Mouse (Mus musculus): ENCODE measurements around the gene Ank. TPM values are rescaled to one million over a fixed set of nuclear protein-coding genes. Genes with fewer than 3 reads are reported as not detected.

Ank gene
- polyA plus RNA-seq, 1 experiment from 2014 or later = 5.7 TPM

DNA sequence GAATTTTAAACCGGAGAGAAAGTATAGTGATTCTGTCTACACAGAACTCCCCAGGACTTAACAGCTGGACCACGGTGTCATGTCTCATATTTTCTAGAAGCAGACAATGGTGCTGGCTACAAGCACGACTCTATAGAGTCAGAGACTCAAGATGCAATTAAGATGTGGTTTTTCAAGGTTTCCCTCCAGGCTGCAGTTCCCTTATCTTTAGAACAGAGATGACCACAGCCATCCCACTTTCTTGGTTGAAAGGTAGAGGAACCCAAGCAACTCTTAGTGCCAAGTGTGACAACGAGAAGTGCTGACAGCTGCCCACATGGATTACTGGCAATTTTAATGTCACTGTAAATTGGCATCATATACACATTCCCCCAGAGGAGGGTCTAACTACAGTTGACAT, 143.1 kb downstream of the Ank start:
- Histone ChIP-seq H3K4me2 (ENCODE audit: low read depth, low read length) (no peak overlapping the region), H3K27ac (ENCODE audit: low read length) (no peak overlapping the region), H3K4me3 (ENCODE audit: low read length) (no peak overlapping the region), H3K9me3 (ENCODE audit: control insufficient read depth, low read length) (no peaks in the 10 kb centered on the region), H3K27me3 (ENCODE audit: control insufficient read depth, insufficient read depth, low read depth, low read length) (no peaks in the 10 kb centered on the region), H3K9ac (ENCODE audit: low read length) (no peak overlapping the region), H3K36me3 (ENCODE audit: control insufficient read depth, insufficient read depth, low read length) (peaks cover 21% of the 10 kb centered on the region), H3K4me1 (replicated peaks; ENCODE audit: control insufficient read depth, insufficient read depth, low read length) (no peaks in the 10 kb centered on the region; the same call in 1 of the 2 replicates)
- no peak for ATAC-seq (ENCODE audit: low read depth)
- WGBS = 73% methylated on average over 4 of the region's 4 CpGs

DNA sequence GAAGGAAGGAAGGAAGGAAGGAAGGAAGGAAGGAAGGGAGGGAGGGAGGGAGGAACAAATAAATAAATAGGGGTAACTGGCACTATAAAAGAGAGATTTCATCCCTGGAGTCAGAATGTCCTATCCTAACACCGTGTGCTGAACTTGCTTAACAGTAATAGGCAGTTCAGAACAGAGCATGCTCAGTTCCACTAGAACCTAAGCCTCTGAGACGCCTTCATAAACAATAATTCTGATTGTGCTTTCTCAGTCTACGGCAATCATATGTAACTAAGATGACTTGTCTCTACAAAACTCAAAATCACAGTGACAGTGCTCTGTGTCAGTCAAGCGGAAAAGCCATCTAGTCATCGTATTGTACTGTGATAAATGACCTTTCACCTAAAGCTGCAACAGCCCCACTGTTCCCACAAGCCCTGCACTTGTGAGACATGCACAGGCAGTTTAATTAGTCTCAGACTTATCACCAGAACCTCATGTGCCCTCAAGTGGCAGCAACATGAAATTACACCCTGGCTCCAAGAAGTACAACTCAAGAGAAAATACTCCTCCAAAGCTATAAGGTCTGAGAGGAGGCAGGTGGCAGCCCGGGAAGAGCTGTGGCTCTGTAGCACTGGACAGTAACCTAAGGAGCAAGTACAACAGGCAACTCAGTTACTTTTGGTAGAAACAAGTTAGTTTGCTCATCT, 146.2 kb downstream of the Ank start:
- WGBS = 43% methylated on average over 6 of the region's 6 CpGs

DNA sequence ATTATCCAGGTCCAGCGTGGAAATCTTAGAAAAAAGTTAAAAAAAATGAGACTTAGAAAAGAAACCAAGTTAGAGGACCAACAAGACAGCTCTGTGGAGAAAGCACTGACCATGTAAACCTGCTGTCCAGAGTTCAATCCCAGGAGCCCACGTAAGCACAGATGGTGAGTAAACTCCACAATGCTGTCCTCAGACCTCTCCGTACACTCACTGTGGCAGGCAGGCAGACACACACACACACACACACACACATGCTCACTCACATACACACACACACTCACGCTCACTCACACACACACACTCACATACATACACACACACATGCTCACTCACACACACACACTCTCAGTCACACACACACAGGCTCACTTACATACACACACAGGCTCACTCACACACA, 146.8 kb downstream of the Ank start:
- no peaks in the 10 kb centered on the region for H3K9me3 ChIP-seq (ENCODE audit: control insufficient read depth, low read length)
- no peak overlapping the region for H3K4me3 ChIP-seq (ENCODE audit: low read length)
- no peak overlapping the region for H3K27ac ChIP-seq (ENCODE audit: low read length)
- WGBS = 92% methylated on average over 4 of the region's 4 CpGs
- peaks cover 3% of the 10 kb centered on the region; the same call in 1 of the 2 replicates for H3K4me1 ChIP-seq (replicated peaks; ENCODE audit: control insufficient read depth, insufficient read depth, low read length)
- H3K9ac ChIP-seq (ENCODE audit: low read length) = no peak overlapping the region
- no peak overlapping the region for H3K4me2 ChIP-seq (ENCODE audit: low read depth, low read length)
- no peaks in the 10 kb centered on the region for H3K27me3 ChIP-seq (ENCODE audit: control insufficient read depth, insufficient read depth, low read depth, low read length)
- ATAC-seq (ENCODE audit: low read depth) = no peak
- peaks cover 19% of the 10 kb centered on the region for H3K36me3 ChIP-seq (ENCODE audit: control insufficient read depth, insufficient read depth, low read length)

More for the DNA sequence above, 146.2 kb downstream of the Ank start:
- Histone ChIP-seq H3K4me1 (replicated peaks; ENCODE audit: control insufficient read depth, insufficient read depth, low read length) (peaks cover 3% of the 10 kb centered on the region; the same call in 1 of the 2 replicates), H3K27me3 (ENCODE audit: control insufficient read depth, insufficient read depth, low read depth, low read length) (no peaks in the 10 kb centered on the region), H3K9me3 (ENCODE audit: control insufficient read depth, low read length) (no peaks in the 10 kb centered on the region), H3K4me3 (ENCODE audit: low read length) (no peak overlapping the region), H3K9ac (ENCODE audit: low read length) (no peak overlapping the region), H3K36me3 (ENCODE audit: control insufficient read depth, insufficient read depth, low read length) (peaks cover 20% of the 10 kb centered on the region), H3K27ac (ENCODE audit: low read length) (no peak overlapping the region), H3K4me2 (ENCODE audit: low read depth, low read length) (no peak overlapping the region)
- 0 out of 2 replicates have a peak, but pooled peaks have one; percentile 19 for ATAC-seq (ENCODE audit: low read depth)

DNA sequence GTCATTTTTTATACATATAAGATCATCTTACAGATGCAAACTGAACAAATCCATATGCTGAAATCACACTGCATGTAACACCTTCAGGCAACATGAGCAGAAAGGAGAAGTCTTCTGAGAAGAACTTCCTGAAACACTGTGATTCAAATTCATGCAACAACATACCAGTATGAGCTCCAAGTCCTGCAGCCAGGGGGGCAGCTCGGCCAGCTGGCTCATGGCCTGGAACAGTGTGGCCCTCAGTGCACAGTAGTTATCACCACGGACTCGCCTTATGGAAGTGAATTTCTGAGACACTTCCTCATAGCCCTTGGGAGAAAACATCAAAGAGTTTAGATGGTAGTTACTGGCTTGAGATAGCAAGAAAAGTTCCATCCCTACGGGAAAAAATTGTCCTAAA, 149.7 kb downstream of the Ank start:
- Histone ChIP-seq H3K36me3 (ENCODE audit: control insufficient read depth, insufficient read depth, low read length) (peaks cover 19% of the 10 kb centered on the region), H3K27me3 (ENCODE audit: control insufficient read depth, insufficient read depth, low read depth, low read length) (no peaks in the 10 kb centered on the region), H3K4me3 (ENCODE audit: low read length) (no peak overlapping the region), H3K9me3 (ENCODE audit: control insufficient read depth, low read length) (no peaks in the 10 kb centered on the region), H3K4me2 (ENCODE audit: low read depth, low read length) (no peak overlapping the region), H3K27ac (ENCODE audit: low read length) (no peak overlapping the region), H3K4me1 (replicated peaks; ENCODE audit: control insufficient read depth, insufficient read depth, low read length) (peaks cover 7% of the 10 kb centered on the region; the same call in 1 of the 2 replicates), H3K9ac (ENCODE audit: low read length) (no peak overlapping the region)
- ATAC-seq (ENCODE audit: low read depth) = peak; percentile 85
- WGBS = 49% methylated on average over 4 of the region's 4 CpGs

DNA sequence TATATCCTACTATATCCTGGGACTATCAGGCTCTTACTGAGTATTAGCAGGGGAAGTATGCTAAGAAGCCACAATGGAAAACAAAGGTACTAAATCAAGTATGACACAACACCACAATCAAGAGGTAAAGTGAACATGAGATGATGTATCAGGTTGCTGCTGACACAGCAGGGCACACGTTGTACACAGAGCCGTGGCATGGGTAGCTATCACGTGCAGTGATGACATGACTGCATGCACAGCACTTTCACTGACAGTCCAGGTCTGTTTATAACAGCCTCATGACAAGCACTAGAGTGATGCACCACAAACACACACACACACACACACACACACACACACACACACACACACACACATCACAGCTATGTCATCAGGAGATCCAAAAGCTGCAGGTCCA, 150.8 kb downstream of the Ank start:
- Histone ChIP-seq H3K27me3 (ENCODE audit: control insufficient read depth, insufficient read depth, low read depth, low read length) (no peaks in the 10 kb centered on the region), H3K9me3 (ENCODE audit: control insufficient read depth, low read length) (no peaks in the 10 kb centered on the region), H3K27ac (ENCODE audit: low read length) (no peak overlapping the region), H3K4me2 (ENCODE audit: low read depth, low read length) (no peak overlapping the region), H3K36me3 (ENCODE audit: control insufficient read depth, insufficient read depth, low read length) (peaks cover 12% of the 10 kb centered on the region), H3K4me3 (ENCODE audit: low read length) (no peak overlapping the region), H3K9ac (ENCODE audit: low read length) (no peak overlapping the region), H3K4me1 (replicated peaks; ENCODE audit: control insufficient read depth, insufficient read depth, low read length) (peaks cover 7% of the 10 kb centered on the region; the same call in 1 of the 2 replicates)
- 55% methylated on average over 3 of the region's 3 CpGs for WGBS
- ATAC-seq (ENCODE audit: low read depth) = no peak

DNA sequence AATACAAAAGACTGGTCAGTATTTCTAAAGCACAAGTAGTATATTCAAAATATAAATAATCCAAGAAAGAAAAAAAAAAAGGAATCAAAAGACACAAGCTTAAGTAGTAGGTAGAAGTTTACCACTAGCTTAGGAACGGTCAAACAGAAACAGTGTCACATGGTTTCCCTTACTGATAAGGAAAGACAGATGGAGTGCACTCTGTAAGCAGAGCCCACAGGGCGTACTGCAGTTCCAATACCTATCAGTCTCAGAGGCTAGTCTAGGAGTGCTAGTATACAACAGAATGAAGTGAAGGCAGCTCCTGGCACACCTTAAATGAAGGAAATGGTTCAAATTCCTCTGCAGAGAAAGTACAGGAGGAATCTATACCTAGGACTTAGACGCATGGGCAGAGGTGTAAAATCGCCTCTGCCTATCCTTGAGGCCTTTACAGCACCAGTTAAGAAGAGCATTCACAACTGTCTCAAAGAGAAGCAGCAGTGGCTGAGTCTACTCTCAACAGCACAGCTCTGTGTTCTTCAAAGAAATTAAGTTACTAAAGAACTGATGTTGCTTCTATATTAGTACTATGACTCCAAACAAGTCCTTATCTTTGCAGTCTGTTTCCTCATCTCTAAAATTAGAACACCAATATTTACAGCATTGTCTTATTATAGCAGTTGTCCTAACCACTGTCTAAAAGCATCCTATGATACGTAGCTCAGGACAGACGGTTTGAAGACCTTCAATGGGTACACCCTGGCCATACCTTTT, 152.5 kb downstream of the Ank start:
- Histone ChIP-seq H3K4me1 (replicated peaks; ENCODE audit: control insufficient read depth, insufficient read depth, low read length) (peaks cover 7% of the 10 kb centered on the region; the same call in 1 of the 2 replicates), H3K9ac (ENCODE audit: low read length) (no peak overlapping the region), H3K36me3 (ENCODE audit: control insufficient read depth, insufficient read depth, low read length) (peaks cover 12% of the 10 kb centered on the region), H3K4me3 (ENCODE audit: low read length) (no peak overlapping the region), H3K4me2 (ENCODE audit: low read depth, low read length) (no peak overlapping the region), H3K27me3 (ENCODE audit: control insufficient read depth, insufficient read depth, low read depth, low read length) (no peaks in the 10 kb centered on the region), H3K27ac (ENCODE audit: low read length) (no peak overlapping the region), H3K9me3 (ENCODE audit: control insufficient read depth, low read length) (no peaks in the 10 kb centered on the region)
- no peak for ATAC-seq (ENCODE audit: low read depth)
- WGBS = 64% methylated on average over 6 of the region's 6 CpGs

DNA sequence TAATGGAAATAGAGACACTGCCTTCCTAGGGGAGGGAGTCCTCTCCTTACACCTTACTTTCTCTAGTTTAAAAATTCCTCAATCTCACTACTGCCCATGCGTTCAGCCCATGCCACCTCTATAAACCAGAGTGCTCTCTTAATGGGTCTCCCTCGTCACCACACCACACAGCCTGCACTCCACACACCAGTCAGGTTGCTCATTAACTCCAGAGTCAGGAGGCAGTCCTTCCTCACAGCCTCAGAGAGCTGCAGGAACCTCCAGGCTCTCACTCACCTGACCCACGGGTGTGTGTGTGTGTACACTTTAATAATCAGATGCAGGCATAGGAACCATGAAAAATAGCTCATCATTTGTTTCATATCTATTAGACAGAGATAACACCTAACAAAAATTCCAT, 153.2 kb downstream of the Ank start:
- ATAC-seq (ENCODE audit: low read depth) = no peak
- H3K27ac ChIP-seq (ENCODE audit: low read length) = no peak overlapping the region

DNA sequence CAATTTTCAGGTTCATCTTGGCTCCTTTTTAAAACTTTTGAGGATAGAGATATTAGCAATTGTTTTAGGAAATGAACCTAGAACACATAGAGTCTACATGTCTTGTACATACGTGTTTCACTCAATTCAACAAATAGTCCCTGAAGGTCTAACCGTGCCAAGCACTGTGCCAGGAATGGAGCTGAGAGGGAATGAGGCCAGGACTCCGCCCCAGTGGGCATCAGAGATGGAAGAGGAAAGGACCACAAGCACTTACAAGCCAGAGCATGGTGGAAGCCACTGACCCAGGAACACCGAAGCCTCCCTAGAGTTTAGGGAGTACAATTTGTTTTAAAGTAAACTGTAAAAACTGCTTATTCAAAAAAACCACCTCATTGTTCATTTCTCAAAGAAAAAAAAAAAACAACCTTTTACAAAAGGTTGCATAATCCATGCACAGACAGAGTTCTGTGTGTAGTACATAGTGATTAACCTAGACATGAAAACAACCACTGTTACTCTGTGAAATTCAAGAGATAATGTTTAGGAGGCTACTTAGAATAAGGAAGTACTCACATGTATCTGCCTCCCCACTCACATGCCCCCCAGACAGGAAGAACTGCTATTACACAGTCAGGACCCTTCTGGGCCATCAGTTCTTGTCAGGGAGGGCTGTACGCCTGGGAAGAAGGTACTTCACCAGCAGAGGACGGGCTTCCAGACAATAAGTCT, 154.2 kb downstream of the Ank start:
- no peak overlapping the region for H3K9ac ChIP-seq (ENCODE audit: low read length)
- no peaks in the 10 kb centered on the region for H3K9me3 ChIP-seq (ENCODE audit: control insufficient read depth, low read length)
- WGBS = 80% methylated on average over 6 of the region's 6 CpGs
- no peaks in the 10 kb centered on the region for H3K27me3 ChIP-seq (ENCODE audit: control insufficient read depth, insufficient read depth, low read depth, low read length)
- no peak overlapping the region for H3K27ac ChIP-seq (ENCODE audit: low read length)
- 0 out of 2 replicates have a peak, but pooled peaks cover 5% of the 10 kb centered on the region for H3K4me1 ChIP-seq (replicated peaks; ENCODE audit: control insufficient read depth, insufficient read depth, low read length)
- no peak for ATAC-seq (ENCODE audit: low read depth)
- no peak overlapping the region for H3K4me2 ChIP-seq (ENCODE audit: low read depth, low read length)
- H3K4me3 ChIP-seq (ENCODE audit: low read length) = no peak overlapping the region
- H3K36me3 ChIP-seq (ENCODE audit: control insufficient read depth, insufficient read depth, low read length) = peaks cover 9% of the 10 kb centered on the region; the same call in 1 of the 2 replicates

More for the DNA sequence above, 153.2 kb downstream of the Ank start:
- WGBS = 63% methylated on average over 3 of the region's 3 CpGs
- Histone ChIP-seq H3K4me2 (ENCODE audit: low read depth, low read length) (no peak overlapping the region), H3K4me3 (ENCODE audit: low read length) (no peak overlapping the region), H3K9ac (ENCODE audit: low read length) (no peak overlapping the region), H3K36me3 (ENCODE audit: control insufficient read depth, insufficient read depth, low read length) (peaks cover 12% of the 10 kb centered on the region), H3K9me3 (ENCODE audit: control insufficient read depth, low read length) (no peaks in the 10 kb centered on the region), H3K4me1 (replicated peaks; ENCODE audit: control insufficient read depth, insufficient read depth, low read length) (peaks cover 7% of the 10 kb centered on the region; the same call in 1 of the 2 replicates), H3K27me3 (ENCODE audit: control insufficient read depth, insufficient read depth, low read depth, low read length) (no peaks in the 10 kb centered on the region)

DNA sequence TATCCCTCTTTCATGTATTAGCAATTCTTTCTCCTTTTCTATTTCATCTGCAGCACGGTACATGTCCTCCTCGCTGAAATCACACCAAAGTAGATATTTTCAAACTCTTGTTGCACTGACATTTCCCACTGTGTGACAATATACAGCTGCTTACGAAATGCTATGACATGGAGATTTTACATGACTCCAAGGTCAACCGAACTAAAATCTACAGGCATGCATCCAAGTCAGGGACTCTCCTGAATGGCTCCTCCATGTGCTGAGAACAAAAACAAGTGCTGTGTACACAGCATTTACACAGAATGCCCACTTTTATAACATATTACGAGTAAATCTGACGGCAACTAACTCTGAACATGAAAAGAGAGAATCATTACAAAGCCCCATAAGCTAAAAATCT, 156.8 kb downstream of the Ank start:
- H3K27ac ChIP-seq (ENCODE audit: low read length) = no peak overlapping the region
- H3K4me1 ChIP-seq (replicated peaks; ENCODE audit: control insufficient read depth, insufficient read depth, low read length) = 0 out of 2 replicates have a peak, but pooled peaks cover 4% of the 10 kb centered on the region
- H3K4me3 ChIP-seq (ENCODE audit: low read length) = no peak overlapping the region
- no peaks in the 10 kb centered on the region for H3K27me3 ChIP-seq (ENCODE audit: control insufficient read depth, insufficient read depth, low read depth, low read length)
- H3K36me3 ChIP-seq (ENCODE audit: control insufficient read depth, insufficient read depth, low read length) = peaks cover 7% of the 10 kb centered on the region; the same call in 1 of the 2 replicates
- ATAC-seq (ENCODE audit: low read depth) = no peak
- no peak overlapping the region for H3K9ac ChIP-seq (ENCODE audit: low read length)
- no peak overlapping the region for H3K4me2 ChIP-seq (ENCODE audit: low read depth, low read length)
- WGBS = 74% methylated on average over 6 of the region's 6 CpGs
- H3K9me3 ChIP-seq (ENCODE audit: control insufficient read depth, low read length) = no peaks in the 10 kb centered on the region
